Mouse (Mus musculus): ENCODE results near the gene Vps72.
"Not testable (repeated sequence)": the region's sequence is repeated elsewhere in the genome, so short reads cannot be mapped to it uniquely, and the experiment has no call there.

Vps72 gene

DNA sequence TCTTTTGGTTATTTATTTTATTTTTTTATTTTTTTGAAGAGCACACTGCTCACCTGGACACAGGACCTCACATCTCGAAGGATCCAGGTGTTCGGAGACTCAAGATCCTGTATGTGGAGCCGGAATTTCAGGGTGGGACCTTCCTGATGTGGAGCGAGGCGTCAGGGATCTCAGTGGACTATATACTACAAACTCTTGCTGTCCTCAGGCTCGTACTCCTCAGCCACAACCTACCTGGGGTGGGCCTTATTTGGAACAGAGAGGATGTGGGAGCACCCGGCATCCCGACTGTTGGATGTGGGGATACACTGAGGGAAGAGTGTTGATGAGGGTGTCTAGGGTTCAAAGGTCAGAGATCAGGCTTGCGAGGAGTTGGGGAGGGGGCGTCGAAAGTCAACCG is 23.3 kb downstream of the Vps72 start:
- not testable (repeated sequence) for DNase-seq

GRCm38 (mm10) chr3:95135023-95135422 is 24.2 kb downstream of the Vps72 start:
- DNase-seq, result peak; percentile 84

DNA sequence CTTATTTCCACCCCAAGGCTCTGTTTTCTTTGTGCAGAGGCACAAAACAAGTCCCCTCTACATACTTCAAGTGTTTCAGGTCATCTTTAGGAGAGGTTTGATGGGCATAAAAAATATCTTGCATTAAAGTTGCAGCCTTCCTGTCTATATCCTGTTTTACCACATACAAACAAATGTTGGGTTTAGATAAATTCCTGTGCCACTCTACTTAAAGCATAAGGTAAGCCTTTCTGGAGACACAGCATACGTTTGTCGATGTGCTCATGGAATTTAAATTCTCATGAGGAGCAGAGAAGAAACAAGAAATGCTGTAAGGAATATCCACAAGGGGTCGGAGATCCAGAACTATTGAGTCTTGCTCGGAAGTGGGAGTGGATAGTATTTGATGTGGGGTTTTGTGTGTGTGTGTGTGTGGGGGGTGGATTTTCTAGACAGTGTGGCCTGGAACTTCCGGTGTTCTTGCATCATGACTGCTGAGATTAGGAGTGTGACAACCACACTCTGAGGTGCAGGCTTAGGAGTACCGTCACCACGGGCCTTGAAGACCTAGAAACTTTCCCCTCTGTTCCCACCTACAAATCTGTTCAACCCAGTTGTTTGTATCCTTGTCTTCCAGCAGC is 24.7 kb downstream of the Vps72 start:
- DNase-seq, result no peak

GRCm38 (mm10) chr3:95136336-95136735 is 25.5 kb downstream of the Vps72 start:
- no peak for DNase-seq

- DNase-seq, result peak; percentile 63
Observed at GRCm38 (mm10) chr3:95139586-95140288, 28.9 kb downstream of the Vps72 start.

DNA sequence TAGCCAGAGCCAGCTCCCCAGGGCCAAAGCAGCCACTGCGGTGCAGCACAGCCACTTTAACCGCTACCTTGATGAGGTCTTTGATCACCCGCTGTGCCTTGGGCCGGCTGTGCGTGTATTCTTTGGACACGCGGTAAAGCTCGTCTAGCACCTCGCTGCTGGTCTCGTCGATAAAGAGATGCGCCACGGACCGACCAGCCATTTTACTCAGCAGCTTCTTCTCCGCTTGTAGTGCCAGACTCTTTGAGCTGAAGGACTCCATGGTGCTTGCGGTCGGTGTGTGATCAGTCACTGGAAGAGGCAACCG is 29.4 kb downstream of the Vps72 start:
- no peak for DNase-seq

DNA sequence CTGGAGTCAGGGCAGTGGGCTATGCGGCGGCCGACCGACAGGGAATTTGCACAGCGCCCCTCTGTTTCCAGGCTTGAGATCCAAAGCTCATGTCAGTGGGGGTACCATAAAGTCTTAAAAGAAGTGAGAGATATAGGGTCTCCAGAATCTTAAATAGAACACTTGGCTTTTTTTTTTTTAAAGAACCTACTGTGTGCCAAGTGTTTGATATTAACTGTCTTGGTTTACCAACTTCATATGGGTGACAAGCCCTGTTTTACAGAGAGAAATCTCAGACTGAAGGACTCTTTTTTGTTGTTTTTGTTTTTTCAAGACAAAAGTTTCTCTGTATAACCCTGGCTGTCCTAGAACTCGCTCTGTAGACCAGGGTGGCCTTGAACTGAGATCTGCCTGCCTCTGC is 30.0 kb downstream of the Vps72 start:
- DNase-seq, result no peak

- no peak for DNase-seq
Observed at GRCm38 (mm10) chr3:95141474-95141873, 30.7 kb downstream of the Vps72 start.

GRCm38 (mm10) chr3:95141952-95142616 is 31.3 kb downstream of the Vps72 start, which contains the start of gene Tnfaip8l2:
TSS of gene Tnfaip8l2 (minus strand) at chr3:95142360.
- no peak for DNase-seq

GRCm38 (mm10) chr3:95142617-95143011 is 31.8 kb downstream of the Vps72 start:
- peak; percentile 92 for DNase-seq

- DNase-seq, result peak; percentile 42
Observed at GRCm38 (mm10) chr3:95147924-95148323, 37.1 kb downstream of the Vps72 start.

- DNase-seq, result peak; percentile 67
Observed at GRCm38 (mm10) chr3:95153874-95154273, 43.1 kb downstream of the Vps72 start.

- DNase-seq, result no peak
Observed at GRCm38 (mm10) chr3:95159511-95159986, 48.7 kb downstream of the Vps72 start.

GRCm38 (mm10) chr3:95159987-95160963 is 49.5 kb downstream of the Vps72 start, which contains the start of gene Sema6c:
TSS of gene Sema6c (plus strand) at chr3:95160457.
- DNase-seq, result peak; percentile 94

DNA sequence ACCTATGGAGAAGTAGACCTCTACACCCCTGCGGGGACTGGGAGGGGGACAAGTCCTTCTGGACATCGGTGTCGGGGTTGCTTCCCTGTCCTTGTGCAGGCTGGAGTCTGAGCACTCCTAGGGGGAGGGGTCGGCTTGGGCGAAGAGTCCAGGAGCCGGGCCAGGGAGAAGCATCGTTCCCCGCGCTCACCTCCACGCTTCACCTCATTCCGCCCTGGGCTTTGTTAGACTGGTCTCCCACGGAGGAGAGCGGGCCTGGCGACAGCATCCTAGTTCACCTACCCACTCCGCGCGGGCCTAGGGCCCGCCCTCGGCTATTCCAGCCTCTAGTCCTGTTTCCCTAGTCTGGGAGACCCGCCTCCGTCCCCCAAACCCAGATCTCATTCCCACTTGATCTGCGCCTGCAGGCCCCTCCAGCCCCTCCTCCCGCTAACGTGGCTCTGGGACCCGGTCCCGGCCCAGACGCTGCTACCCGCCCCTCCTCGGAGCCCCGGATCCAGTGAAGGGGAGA is 50.3 kb downstream of the Vps72 start:
- peak; percentile 56 for DNase-seq

GRCm38 (mm10) chr3:95161618-95162344 is 51.0 kb downstream of the Vps72 start:
- no peak for DNase-seq

DNA sequence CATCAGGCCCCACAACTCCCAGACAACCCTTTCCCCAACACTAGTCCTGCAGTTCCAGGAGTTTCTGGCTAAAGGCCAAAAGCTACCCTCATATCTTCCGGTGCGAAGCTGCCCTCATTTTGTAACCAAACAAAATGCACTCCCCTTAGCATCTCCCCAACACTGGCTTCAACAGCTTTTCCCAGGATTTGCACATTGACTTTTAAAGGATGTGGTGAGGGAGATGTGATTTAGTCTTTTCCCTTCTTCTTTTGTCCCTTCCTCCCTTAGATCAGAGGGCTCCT is 51.5 kb downstream of the Vps72 start:
- no peak for DNase-seq

- DNase-seq, result peak; percentile 43
Observed at GRCm38 (mm10) chr3:95163419-95164255, 52.8 kb downstream of the Vps72 start.

DNA sequence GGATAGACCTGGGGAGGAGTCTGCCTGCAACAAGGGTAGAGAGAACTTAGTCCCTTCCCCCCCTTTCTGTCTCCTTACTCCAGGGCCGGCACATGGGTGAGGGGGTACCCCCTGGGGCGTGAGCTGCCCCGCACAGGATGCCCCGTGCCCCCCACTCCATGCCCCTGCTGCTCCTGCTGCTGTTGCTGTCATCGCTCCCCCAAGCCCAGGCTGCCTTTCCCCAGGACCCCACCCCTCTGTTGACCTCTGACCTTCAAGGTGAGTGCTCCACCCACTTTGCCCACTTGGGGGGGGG is 53.4 kb downstream of the Vps72 start:
- no peak for DNase-seq

DNA sequence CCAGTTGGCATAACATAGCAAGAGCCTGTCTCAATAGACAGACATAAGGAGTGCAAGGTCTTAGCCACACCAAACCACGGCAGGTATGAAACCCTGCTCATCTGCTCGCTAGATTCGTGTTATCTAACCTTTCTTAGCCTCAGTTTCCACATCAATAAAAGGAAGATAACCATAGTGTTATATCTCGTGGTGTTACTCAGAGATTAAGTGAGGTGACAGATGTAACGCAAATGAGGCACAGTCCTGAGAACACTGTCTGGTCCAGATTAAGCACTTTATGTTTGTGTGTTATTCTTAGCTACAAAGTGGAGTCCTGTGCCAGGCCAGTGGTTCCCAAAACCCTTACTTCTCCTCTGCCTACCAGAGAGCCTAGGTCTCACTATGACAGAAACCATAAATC is 54.0 kb downstream of the Vps72 start:
- DNase-seq, result no peak

DNA sequence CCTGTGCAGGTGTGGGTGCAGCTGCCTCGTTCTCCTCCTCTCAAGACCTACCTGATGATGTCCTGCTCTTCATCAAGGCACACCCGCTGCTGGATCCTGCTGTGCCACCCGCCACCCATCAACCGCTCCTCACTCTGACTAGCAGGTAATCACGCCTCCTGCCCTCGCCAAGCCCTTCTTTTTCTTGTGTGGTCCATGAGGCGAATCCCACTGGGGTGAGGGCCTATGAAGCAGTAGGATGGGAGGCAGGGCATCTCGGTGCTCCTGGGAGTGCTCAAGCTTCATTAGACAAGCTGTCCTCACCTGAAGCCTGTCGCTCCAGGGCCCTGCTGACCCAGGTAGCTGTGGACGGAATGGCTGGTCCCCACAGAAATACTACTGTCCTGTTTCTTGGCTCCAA is 59.2 kb downstream of the Vps72 start:
- no peak for DNase-seq
